Mouse (Mus musculus): ENCODE data around the gene Stat2. TPM values are rescaled to one million over a fixed set of nuclear protein-coding genes. Genes with fewer than 3 reads are reported as not detected.
"Not testable (repeated sequence)": the region's sequence is repeated elsewhere in the genome, so short reads cannot be mapped to it uniquely, and the experiment has no call there.

Gene Stat2
- total RNA-seq, 2 experiments from 2014 or later, result 8.1 to 24.3 TPM

GRCm38 (mm10) chr10:128332358-128333249 lies 62.2 kb downstream of the Stat2 start:
- ATAC-seq (replicated peaks; ENCODE audit: low FRiP score, low TSS enrichment, poor library complexity, severe bottlenecking), result not testable (repeated sequence)

GRCm38 (mm10) chr10:128335582-128335981 lies 65.2 kb downstream of the Stat2 start:
- ATAC-seq (replicated peaks; ENCODE audit: low FRiP score, low TSS enrichment, poor library complexity, severe bottlenecking), result no peak

- no peak for ATAC-seq (replicated peaks; ENCODE audit: low FRiP score, low TSS enrichment, poor library complexity, severe bottlenecking)
These were observed 65.8 kb downstream of the Stat2 start for GRCm38 (mm10) chr10:128336195-128336594.

- peak; percentile 50 for ATAC-seq (replicated peaks; ENCODE audit: low FRiP score, low TSS enrichment, poor library complexity, severe bottlenecking)
These were observed 66.2 kb downstream of the Stat2 start for GRCm38 (mm10) chr10:128336597-128336996.

DNA sequence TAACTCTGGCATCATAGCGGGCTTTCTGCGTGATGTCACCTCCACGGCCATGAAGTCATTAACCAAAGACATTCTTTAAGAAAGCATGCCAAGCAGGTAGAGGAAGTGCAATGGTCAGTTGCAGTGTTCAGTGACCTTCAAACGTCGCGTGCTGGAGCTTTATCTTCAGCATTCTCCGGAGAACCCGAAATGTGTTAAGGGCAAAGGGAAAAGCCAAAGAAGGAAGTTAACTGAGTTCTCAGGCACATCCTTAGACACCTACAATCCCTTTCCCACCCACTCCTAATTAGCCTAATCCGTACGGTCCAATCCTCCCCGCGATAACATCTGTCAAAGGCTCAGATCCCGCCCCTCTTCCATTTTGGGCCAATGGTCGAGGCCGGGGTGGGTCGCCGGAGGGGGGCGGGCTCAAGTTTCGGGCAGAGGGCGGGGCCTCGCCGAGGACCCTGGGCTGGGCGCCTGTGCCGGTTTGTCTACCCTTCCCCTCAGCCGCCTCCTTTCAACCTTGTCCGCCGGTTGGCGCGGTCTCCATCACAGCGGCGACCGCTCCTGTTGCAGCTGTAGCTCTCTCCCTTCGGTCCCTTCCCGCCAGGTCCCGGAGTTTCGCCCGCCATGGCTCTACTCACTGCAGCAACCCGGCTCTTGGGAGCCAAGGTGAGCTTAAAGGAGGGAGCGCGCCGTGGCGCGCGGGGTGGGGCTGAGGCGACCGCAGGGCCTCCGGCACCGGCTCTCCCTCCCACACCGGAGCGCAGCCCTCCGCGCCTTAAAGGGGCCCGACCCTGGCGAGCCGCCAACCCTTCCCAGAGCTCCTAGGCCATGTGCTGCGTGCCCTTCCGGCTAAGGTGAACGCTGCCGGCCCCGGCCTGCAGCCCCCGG lies 67.2 kb downstream of the Stat2 start, which contains the start of gene Cs:
Gene Cs (plus strand): TSS at position 429 of the 876 bp plus-strand sequence.
- peak; percentile 68 for ATAC-seq (replicated peaks; ENCODE audit: low FRiP score, low TSS enrichment, poor library complexity, severe bottlenecking)

- ATAC-seq (replicated peaks; ENCODE audit: low FRiP score, low TSS enrichment, poor library complexity, severe bottlenecking), result 0 out of 2 replicates have a peak, but pooled peaks have one; percentile 8
These were observed 68.1 kb downstream of the Stat2 start for GRCm38 (mm10) chr10:128338415-128338814.

GRCm38 (mm10) chr10:128338948-128339347 lies 68.6 kb downstream of the Stat2 start:
- no peak for ATAC-seq (replicated peaks; ENCODE audit: low FRiP score, low TSS enrichment, poor library complexity, severe bottlenecking)

DNA sequence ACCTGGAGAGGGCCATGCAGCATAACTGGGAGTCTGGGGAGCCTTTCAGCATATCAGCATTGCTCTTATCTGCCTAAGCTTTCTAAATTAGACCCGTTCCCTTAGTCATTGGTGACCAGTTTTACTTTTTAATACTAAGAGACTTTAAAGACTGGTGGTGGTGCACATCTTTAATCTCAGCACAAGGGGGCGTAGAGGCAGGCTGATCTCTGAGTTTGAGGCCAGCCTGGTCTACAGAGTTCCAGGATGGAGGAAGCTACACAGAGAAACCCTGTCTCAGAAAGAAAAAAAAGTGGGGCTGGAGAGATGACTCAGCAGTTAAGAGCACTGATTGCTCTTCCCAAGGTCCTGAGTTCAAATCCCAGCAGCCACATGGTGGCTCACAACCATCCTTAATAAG lies 69.9 kb downstream of the Stat2 start:
- 0 out of 2 replicates have a peak, but pooled peaks have one; percentile 9 for ATAC-seq (replicated peaks; ENCODE audit: low FRiP score, low TSS enrichment, poor library complexity, severe bottlenecking)

Other genes with a start within 250 kb of the Stat2 start
- 1,531 and 1,673 TPM in 2 replicates for gene Naca, start 235.0 kb upstream of the Stat2 start, total RNA-seq (2014; fragmentation: Nextera tagmentation)
- 2,722 and 3,167 TPM in 2 replicates for gene Naca, start 235.0 kb upstream of the Stat2 start, total RNA-seq (2017)
- 210 and 260 TPM in 2 replicates for gene Ptges3, start 211.6 kb upstream of the Stat2 start, total RNA-seq (2014; fragmentation: Nextera tagmentation)
- 377 and 378 TPM in 2 replicates for gene Ptges3, start 211.6 kb upstream of the Stat2 start, total RNA-seq (2017)
- gene Atp5b, start 187.3 kb upstream of the Stat2 start, total RNA-seq (2014; fragmentation: Nextera tagmentation), result 2,207 and 2,550 TPM in 2 replicates
- gene Atp5b, start 187.3 kb upstream of the Stat2 start, total RNA-seq (2017), result 3,084 and 3,964 TPM in 2 replicates
- 43.8 and 44.6 TPM in 2 replicates for gene Baz2a, start 179.0 kb upstream of the Stat2 start, total RNA-seq (2014; fragmentation: Nextera tagmentation)
- gene Baz2a, start 179.0 kb upstream of the Stat2 start, total RNA-seq (2017), result 12.4 and 14.3 TPM in 2 replicates
- gene Rbms2, start 90.3 kb upstream of the Stat2 start, total RNA-seq (2014; fragmentation: Nextera tagmentation), result 25.2 and 31.5 TPM in 2 replicates
- 9.1 and 10.9 TPM in 2 replicates for gene Rbms2, start 90.3 kb upstream of the Stat2 start, total RNA-seq (2017)
- gene Gls2, start 76.1 kb upstream of the Stat2 start, total RNA-seq (2014; fragmentation: Nextera tagmentation), result 8.8 and 15.0 TPM in 2 replicates
- gene Gls2, start 76.1 kb upstream of the Stat2 start, total RNA-seq (2017), result 9.1 and 16.7 TPM in 2 replicates
- gene Spryd4, start 58.8 kb upstream of the Stat2 start, total RNA-seq (2014; fragmentation: Nextera tagmentation), result 37.3 and 44.4 TPM in 2 replicates
- gene Spryd4, start 58.8 kb upstream of the Stat2 start, total RNA-seq (2017), result 31.2 and 39.7 TPM in 2 replicates
- 0.74 TPM in 1 of 2 replicates, not detected in the other for gene Mip, start 44.7 kb upstream of the Stat2 start, total RNA-seq (2014; fragmentation: Nextera tagmentation)
- 1.6 TPM in 1 of 2 replicates, not detected in the other for gene Mip, start 44.7 kb upstream of the Stat2 start, total RNA-seq (2017)
- 104 and 125 TPM in 2 replicates for gene Timeless, start 38.5 kb upstream of the Stat2 start, total RNA-seq (2014; fragmentation: Nextera tagmentation)
- 105 and 128 TPM in 2 replicates for gene Timeless, start 38.5 kb upstream of the Stat2 start, total RNA-seq (2017)
- gene Apon, start 16.5 kb upstream of the Stat2 start, total RNA-seq (2014; fragmentation: Nextera tagmentation), result 1.3 and 1.7 TPM in 2 replicates
- not detected in 2 replicates for gene Apon, start 16.5 kb upstream of the Stat2 start, total RNA-seq (2017)
- not detected in 2 replicates for gene Apof, start 1.9 kb upstream of the Stat2 start, total RNA-seq (2014; fragmentation: Nextera tagmentation)
- gene Apof, start 1.9 kb upstream of the Stat2 start, total RNA-seq (2017), result not detected in 2 replicates
- gene Il23a, start 28.2 kb downstream of the Stat2 start, total RNA-seq (2014; fragmentation: Nextera tagmentation), result not detected in 2 replicates
- gene Il23a, start 28.2 kb downstream of the Stat2 start, total RNA-seq (2017), result not detected in 2 replicates
- 37.0 and 40.7 TPM in 2 replicates for gene Pan2, start 32.8 kb downstream of the Stat2 start, total RNA-seq (2014; fragmentation: Nextera tagmentation)
- 14.2 and 18.0 TPM in 2 replicates for gene Pan2, start 32.8 kb downstream of the Stat2 start, total RNA-seq (2017)
- gene Cnpy2, start 51.9 kb downstream of the Stat2 start, total RNA-seq (2014; fragmentation: Nextera tagmentation), result 62.8 and 95.5 TPM in 2 replicates
- 86.0 and 87.5 TPM in 2 replicates for gene Cnpy2, start 51.9 kb downstream of the Stat2 start, total RNA-seq (2017)
- 226 and 251 TPM in 2 replicates for gene Cs, start 67.2 kb downstream of the Stat2 start, total RNA-seq (2014; fragmentation: Nextera tagmentation)
- 113 and 182 TPM in 2 replicates for gene Cs, start 67.2 kb downstream of the Stat2 start, total RNA-seq (2017)
- 12.9 and 16.8 TPM in 2 replicates for gene Coq10a, start 98.4 kb downstream of the Stat2 start, total RNA-seq (2014; fragmentation: Nextera tagmentation)
- gene Coq10a, start 98.4 kb downstream of the Stat2 start, total RNA-seq (2017), result 8.8 and 10.9 TPM in 2 replicates
- gene Ankrd52, start 106.6 kb downstream of the Stat2 start, total RNA-seq (2014; fragmentation: Nextera tagmentation), result 62.2 and 68.5 TPM in 2 replicates
- 8.3 and 11.7 TPM in 2 replicates for gene Ankrd52, start 106.6 kb downstream of the Stat2 start, total RNA-seq (2017)
- not detected in 2 replicates for gene Slc39a5, start 130.7 kb downstream of the Stat2 start, total RNA-seq (2014; fragmentation: Nextera tagmentation)
- gene Slc39a5, start 130.7 kb downstream of the Stat2 start, total RNA-seq (2017), result not detected in 2 replicates
- 63.0 and 130 TPM in 2 replicates for gene Nabp2, start 140.9 kb downstream of the Stat2 start, total RNA-seq (2014; fragmentation: Nextera tagmentation)
- 54.4 and 98.8 TPM in 2 replicates for gene Nabp2, start 140.9 kb downstream of the Stat2 start, total RNA-seq (2017)
- gene Rnf41, start 141.1 kb downstream of the Stat2 start, total RNA-seq (2014; fragmentation: Nextera tagmentation), result 20.9 and 21.6 TPM in 2 replicates
- 8.8 and 12.9 TPM in 2 replicates for gene Rnf41, start 141.1 kb downstream of the Stat2 start, total RNA-seq (2017)
- 98.5 and 119 TPM in 2 replicates for gene Smarcc2, start 188.7 kb downstream of the Stat2 start, total RNA-seq (2014; fragmentation: Nextera tagmentation)
- gene Smarcc2, start 188.7 kb downstream of the Stat2 start, total RNA-seq (2017), result 62.9 and 73.3 TPM in 2 replicates
- gene Myl6, start 223.6 kb downstream of the Stat2 start, total RNA-seq (2014; fragmentation: Nextera tagmentation), result 655 and 828 TPM in 2 replicates
- gene Myl6, start 223.6 kb downstream of the Stat2 start, total RNA-seq (2017), result 663 and 819 TPM in 2 replicates
- gene Myl6b, start 228.1 kb downstream of the Stat2 start, total RNA-seq (2014; fragmentation: Nextera tagmentation), result 3.7 and 6.3 TPM in 2 replicates
- 0.56 TPM in 1 of 2 replicates, not detected in the other for gene Myl6b, start 228.1 kb downstream of the Stat2 start, total RNA-seq (2017)

Data from megakaryocyte-erythroid progenitor cell, adult 5-6 weeks (primary cell).